Mouse (Mus musculus) cerebellum, postnatal 10 days (tissue): ENCODE measurements at regions not wholly inside any gene's neighbourhood (a gene's known extent, or its start where the extent isn't known, plus 50 kb on each side); places are given as distances from the start of the nearest gene placed in this dataset.

Experiments
- DNase-seq, 2 experiments: peaks; one replicate each; pipeline ENCODE4 v3.0.0; 2021; ENCODE audit warnings: mixed read lengths in 2 of 2

DNA sequence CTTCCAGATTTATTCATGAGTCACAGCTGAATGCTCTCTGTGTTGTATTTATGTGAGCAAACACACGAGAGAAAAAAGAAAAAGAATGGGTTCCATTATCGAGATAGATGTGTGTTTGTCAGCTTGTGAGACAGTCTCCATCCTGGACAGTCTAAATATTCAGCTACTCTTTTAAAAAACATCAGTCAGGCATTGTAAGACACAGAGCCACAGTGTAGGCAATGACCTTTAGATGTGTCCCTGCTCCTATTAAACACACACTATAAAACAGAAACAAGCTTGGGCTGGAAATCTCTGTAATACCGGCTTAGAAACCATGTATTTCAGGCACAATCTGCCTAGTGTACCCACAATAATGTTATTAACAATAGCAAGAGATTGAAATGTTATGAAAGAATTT lies 442.6 kb downstream of the Tox3 start:
- DNase-seq, result no peak

DNA sequence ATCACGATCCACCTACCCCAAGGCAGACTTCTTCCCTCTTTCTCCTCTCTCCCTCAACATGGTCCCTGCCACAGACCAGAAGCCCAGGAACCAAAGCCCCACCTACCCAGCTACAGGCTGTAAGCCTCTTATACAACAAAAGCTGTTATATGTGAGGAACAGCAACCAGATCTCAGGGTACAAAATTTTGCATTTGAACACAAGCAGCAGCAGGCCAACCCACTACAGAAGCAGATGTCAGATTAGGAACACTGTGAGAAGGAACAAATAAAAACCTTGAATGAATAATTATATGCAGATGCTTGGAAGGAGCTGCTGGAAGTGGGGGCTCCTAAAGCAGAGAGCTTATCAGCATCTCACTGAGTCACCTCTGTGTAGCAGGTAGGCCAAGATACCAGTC lies 444.8 kb downstream of the Tox3 start:
- DNase-seq, result no peak

DNA sequence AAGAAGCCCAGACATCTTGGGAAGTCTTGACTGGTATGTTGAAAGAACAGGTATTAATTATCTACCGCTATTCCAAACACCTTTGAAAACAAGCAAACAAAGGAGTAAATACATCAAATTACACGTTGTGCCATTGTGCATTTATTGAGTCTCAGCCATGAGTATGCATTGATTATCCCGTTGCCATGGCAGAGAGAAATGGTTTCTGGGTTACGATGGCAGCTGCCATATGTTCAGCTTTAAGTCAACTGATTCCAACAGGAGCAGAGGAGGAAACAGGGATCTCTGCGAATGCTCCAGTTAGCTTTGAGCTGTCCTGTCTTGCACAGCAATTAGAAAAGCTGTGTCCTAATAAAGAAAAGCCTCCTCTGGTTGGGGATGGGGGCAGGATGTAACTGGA lies 475.4 kb downstream of the Tox3 start:
- DNase-seq, result no peak

DNA sequence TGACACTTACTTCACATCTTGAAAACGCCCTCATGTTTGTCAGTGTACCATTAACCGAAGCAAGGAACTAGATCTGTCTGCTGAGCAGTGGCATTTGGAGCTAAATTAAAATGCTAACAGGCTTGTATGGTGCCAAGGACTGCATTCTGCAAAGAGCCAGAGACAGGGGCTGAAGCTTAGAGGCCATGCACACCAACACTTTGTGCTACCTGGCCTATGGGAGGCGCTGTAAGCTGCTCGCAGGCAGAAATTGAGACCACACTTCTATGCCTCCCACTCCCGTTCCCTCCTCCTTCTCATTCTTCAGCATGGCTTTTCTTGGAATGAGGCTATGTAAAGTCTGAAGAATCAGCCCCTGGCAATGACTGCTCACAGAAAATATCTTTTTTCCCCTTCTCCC lies 476.2 kb downstream of the Tox3 start:
- no peak for DNase-seq

DNA sequence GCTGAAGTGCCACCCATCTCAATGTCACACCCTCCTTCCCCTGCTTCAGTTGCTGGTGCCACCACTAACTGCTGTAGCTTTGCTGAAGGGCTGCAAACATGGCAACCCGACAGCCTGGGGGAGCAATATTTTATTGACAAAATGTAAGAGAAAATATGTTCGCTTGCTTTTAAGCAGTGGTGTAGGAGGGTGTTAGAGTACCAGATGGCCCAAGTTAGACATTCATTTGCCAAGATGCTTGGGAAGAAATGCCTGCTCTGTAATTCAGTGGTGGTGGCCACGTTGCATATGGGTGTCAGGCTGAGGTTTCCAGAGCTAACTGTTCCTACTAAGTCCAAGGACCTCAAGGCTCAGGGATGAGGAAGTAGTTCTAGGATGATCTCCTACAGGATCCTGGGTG lies 488.3 kb downstream of the Tox3 start:
- no peak for DNase-seq

DNA sequence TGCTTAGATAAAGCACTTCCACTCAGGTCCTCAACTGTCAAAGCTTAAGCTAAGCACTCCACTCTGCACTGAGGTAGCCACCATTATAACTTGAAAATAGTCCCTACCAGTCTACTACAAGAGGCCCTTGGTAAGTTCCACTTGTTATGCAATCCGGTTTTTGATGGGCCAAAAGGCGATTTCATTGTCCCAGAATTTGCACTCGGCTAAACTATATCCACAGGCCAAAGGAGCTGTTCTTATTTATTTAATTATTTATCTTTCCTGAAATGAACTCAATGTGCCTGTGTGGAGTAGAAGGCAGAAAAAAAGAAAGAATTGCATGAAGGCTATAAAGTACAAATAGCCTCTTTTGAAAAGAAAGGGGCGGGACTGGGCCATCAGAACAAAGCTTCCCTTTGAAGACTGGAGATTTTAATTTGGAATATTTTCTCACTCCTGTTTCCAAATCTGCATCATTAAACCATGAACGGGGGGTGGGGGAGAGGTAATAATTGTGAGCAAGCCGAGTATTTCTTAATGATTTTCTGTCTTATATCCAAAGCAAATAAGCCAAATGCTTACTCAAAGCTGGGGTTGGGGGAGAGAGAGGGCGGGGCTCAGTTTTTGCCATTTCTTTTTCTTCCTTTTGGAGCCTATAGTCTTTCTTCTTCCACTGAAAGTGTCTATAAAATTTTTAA lies 489.3 kb downstream of the Tox3 start:
- DNase-seq, result no peak

DNA sequence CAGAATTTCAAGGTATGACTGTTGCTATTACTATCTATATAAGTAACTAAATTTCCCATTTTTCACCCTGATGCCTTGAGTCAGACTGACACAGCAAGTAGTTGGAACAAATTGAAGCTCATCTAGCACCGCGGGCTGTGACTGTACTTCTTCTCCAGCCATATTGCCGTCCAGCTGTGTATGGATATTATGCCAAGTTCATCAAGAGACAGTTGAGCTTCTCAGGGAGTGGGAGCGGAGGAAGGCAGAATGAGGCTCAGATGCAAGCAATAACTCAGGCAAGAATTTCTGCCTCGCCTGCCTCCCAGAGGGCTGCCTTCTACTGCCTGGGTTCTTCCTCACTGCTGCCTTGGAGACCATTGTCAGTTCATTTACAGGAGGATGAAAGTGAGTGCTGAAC lies 492.6 kb downstream of the Tox3 start:
- peak; percentile 69 to 80 for DNase-seq

DNA sequence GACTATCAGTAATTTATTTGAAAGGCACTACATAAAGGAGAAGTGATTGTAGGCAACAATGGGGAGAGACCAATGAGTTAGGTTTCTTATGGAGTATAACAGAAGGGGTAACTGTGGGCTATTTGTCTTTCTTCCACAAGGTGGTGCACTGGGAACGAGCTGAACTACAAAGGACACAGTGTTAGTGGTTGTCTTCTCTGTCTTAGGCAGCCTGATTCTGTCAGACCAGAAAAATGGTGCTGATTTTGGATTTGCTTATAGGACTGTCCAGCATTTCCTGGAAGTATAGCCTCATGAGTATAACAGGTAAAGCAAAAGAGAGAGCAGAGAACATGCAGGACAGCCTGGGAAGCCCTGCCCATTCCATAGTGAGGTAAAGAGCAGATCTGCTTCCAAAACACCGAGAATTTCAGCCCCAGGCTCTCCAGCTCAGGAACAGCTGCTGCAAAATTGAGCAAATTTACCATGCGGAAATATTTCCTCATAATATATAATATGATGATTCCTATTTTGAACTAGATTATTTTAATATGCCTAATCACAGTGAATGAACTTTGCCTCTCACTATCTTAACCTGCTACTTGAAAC lies 497.8 kb downstream of the Tox3 start:
- DNase-seq, result peak; percentile 83 to 85

DNA sequence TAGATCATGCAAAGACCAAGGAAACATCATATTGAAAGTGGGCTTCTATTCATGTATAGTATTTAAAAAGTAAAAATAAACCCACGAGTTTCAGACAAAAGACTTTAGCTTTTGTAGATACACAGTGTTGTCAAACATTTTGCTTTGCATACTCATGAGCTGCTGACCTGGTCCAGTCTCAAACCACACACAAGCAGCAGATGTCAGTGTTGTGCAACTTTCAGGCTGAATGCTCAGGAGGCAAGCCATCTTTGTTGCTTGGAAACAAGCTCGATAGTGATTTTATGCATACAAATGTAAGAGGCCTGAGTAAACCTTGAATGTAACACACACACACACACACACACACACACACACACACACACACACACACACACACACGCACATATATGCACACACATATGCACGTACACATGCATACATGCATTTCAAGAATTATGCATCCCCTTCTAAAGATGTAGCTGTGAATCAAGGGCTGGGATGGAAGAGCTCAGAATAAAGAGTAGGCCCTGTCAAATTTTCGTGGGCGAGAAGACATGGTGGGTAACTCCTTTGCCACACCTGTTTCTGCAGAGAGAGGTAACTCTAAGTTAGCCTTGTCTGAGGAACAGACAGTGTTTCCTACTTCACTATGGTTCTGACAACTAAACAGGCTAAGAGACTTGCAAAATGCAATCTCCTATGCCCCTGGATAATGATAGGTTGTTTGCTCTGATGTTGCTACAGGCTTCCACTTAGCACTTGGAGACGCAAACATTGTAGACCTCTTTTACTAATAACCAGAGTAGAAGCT lies 498.5 kb downstream of the Tox3 start:
- DNase-seq, result peak; percentile 82

DNA sequence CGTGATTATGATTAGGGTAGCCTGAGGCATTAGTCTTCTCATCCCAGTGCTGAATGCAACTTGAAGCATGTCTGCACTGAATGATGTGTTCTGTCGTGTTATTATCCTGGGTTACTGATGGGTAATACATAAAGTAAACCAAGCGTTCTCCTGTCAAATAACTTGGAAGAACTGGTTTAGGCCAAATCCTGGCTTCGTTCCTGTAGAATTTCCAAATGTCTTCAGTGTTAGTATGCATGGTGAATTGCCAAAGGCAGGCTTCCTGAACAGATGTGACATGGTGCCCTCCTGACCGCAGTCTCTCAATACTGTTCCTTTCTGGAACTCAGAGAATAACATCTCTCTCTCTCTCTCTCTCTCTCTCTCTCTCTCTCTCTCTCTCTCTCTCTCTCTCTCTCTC lies 509.6 kb downstream of the Tox3 start:
- no peak for DNase-seq

DNA sequence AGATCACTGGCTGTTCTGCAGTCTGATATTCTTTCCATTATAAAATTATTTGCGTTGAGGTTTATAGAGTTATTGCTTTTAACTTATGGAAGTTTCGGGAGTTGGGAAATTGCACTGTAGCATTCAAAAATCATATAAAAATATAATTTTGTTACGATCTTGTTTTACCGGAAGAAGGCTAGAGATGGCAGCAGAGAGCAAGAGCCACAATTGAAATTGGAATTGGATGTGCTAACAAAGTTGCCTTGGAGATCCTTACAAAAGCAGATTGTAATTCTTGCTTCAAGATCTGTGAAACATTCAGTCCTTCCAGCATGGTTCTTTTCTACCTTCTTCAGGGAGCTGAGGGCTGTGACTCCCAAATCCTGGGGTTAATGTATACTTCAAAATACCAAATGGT lies 514.4 kb downstream of the Tox3 start:
- DNase-seq, result no peak

DNA sequence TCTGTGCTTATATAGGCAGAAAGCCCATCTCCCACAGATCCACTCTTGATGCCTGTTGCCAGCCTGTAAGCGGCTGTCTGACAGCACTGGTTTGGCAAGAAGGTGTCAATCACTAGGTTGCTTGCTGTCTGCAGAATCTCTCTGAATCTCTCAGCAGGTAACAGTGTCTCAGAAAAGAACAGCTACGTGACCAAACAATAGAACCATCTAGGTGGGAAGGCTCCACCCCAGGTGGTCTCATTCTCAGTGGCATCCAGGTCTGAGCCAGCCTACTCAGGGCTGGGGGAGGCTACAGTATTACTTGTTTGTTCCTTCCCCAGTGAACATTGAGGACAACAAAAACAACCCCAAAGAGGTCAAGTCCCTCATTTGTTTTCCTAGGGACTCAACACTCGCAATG lies 523.6 kb downstream of the Tox3 start:
- DNase-seq, result no peak

DNA sequence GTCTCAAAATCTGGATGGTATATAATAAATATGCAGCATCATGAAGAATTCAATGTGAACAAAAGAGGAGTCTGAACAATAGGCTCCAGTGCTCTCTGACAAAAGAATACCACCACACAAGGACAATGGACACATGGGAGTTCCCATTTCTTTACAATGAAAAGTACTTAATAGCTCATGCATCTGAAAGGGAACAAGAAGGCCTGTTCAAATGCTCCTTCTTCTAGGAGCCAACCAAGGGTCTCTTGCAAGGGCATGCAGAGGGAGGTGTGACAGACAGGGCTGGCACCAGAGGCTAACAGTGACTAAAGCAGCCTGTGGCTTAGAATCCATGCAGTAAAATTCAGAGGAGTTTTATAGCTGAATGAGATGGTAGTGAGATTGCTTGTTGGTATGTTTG lies 524.5 kb downstream of the Tox3 start:
- DNase-seq, result no peak

DNA sequence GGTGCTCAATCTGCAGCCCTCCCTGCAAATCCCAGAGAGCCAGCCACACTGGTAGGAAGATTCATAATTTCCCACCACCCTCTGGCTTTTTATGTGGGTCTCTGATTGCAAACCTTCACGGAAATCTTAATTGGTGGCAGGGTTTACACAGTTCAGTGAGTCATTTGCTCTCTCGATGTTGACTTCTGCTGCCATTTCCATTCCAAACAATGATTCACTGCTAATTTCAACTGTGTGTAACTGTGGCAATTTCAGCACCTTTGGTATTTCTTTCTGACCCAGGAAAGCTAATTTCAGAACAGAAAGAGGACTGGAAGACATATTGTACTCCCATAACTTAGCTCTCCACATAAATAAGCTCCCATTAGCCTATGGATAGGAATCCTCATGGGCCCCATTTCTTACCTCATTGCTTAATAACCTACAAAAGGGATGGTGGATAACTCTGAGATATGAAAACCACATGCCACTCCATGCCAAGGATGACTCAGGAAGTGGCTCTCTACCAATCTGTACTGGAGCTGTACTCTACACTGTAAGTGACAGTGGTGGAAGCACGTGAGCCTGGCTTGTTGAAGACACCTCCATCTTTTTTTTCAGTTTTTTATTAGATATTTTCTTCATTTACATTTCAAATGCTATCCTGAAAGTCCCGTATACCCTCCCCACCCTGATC lies 536.0 kb downstream of the Tox3 start:
- DNase-seq, result no peak

DNA sequence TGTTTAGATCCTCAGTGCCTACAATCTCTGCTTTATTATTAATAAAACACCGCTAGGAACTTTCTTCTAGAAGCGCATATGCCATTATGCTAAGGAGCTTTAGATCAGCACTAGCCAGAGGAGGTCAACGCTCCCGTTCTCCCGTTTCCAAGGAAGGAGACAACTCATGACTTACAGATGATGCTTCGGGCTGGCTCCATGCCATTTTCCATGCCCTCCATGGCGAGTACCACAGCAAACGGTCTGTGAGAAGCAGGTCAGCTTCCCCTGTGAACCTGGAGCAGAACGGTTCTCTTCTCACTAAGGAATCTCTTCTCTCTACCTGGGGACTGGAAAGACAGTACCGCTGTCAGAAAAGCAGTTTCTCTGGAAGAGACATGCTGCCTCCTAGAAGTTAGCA lies 559.8 kb downstream of the Tox3 start:
- peak; percentile 50 to 52 for DNase-seq

DNA sequence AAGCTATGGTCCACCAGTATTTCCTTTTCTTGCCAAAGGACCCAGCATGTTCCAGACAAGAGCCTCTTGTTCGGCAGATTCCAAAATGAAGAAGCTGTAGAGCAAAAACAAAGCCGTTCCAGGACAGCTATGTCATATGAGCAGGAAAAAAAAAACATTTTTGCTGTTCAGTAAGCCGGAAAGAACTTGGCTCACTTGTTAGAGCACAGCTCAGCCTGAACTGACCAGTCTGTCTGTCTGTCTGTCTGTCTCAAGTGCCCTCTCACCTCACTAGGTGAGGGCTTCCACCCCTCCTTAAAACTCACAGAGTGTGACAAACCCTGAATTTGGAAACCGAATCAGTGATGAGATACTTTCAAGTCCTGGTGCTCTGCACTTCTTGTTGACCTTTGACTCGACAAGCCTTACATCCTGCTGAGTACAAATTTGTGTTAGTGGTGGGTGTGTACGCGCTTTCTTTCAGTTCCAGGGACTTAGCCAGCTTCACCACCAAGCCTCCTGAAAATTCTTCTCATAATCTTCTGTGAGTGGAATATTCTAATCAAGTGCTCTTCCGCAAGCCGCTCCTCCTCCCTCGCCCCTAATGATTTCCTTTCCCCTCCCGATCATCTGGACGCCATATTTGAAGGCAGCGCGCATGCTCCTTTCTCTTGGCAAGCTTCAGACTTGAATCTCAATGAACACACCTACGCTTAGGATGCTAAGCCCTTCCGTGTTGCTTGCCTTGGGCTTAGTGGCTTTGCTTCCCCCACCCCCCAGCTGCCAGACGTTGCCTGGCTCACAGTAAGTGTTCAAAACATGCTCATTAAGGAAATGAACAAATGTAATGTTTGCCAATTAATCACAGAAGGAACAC lies 560.9 kb downstream of the Tox3 start:
- peak; percentile 55 to 62 for DNase-seq

DNA sequence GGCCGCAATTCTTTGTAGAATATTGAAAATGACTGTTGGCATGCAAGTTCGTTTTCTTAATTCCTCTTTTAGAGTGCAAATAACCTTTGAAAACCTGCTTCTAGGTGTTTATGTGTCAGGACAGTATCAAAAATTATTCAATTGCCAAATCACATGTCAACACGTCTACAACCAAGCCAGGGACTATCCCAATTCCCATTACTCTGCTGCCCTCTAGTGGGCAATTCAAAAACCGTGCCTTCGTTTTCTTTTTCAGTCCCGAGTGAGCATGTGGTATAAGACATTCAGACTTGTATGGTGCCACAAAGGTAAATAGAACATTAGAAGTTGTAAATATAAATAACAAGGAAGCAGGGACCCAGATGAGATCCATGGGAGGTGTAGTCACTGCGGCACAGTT lies 563.1 kb downstream of the Tox3 start:
- peak; percentile 88 to 95 for DNase-seq

DNA sequence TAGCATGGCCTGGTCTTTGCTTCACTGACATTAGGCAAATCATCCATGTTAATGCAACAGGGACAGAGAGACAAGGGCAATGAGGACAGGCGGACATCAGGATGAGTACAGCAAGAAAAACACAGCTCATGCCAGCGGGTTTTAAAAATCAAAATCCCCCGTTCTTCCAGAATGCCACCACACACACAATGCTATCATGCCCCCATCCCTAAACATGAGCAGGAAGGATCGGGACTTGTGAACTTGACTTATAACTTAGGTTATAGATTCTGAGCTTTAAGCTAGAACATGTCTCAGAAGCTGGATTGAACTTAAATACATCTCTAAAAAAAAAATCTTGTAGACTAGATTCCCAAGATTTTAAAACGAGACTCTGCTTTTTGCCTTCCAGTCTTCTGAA lies 564.8 kb downstream of the Tox3 start:
- DNase-seq, result no peak

DNA sequence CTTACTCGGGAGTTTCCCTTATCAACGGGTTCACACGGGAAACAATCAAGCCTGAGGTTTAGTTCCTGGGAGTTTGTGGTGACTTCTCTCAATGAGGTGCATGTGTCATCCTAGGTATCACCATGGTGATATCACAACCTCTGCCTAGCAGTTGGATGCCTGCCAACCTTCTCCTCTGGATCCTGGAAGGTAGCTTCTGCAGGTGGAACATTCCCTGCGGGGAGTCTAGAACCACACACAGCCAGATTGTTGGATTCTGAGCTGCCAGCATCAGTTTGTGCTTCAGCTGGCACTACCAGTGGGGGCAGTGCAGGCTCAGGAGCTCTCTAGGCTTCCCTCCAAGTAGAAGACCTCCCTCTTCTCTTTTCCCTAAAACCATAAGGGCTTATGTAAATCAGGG lies 581.8 kb downstream of the Tox3 start:
- peak; percentile 67 to 70 for DNase-seq

DNA sequence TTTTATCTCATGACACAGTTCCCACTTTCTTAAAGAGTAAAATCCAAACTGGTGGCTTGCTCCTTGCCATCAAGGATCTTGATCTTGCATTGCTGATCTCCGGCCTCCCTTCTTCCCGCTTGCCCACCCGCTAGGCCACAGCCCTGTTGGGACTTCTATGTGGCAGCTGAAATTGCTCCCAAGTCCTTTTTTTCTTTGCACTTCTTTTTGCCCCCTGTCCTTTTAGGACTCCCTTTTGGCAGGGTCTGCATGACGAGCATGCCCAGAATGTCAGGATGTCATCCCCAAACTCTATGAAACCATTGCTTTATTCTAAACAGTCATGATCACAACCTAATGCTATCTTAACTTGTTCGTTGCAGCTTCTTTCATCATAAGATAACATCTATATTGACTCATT lies 588.6 kb downstream of the Tox3 start:
- DNase-seq, result no peak

DNA sequence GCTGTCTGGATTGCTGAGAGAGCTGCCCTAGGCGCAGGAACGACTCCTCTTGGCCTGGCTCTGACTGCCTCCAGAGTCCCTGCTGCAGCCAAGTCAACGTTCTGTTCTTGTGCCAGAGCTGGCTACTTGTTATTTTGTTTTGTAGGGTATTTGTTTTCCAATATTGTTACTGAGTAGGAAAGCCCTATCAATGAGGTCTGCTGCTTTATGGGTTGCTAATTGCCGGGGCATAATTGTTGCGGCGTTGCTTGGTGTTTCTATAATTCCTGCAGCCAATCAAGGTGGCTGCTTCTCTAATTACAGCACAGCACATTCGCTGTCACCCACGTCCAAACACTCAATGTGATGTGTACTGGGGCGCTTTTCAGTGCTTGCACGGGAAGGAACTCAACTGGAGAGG lies 589.4 kb downstream of the Tox3 start:
- DNase-seq, result peak in 1 of 2 experiments; percentile 51

DNA sequence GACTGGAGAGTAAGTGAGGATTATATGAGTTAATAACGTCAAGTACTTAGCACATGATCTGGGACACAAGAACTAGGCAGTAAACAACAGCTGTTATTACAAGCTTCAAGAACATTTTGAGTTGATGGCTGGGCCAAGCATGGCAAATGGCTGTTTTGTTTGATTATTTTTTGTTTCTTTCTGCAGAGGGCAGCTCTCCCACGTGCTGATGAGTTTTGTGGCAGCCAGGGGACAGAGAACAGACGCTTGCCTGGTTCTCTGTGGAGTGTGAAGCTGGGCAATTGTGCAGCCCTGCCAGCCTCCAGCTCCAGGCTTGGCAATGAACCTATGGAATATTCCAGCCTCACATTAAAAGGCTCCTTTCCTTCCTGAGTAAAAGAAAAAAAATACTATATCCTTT lies 592.2 kb downstream of the Tox3 start:
- peak; percentile 68 to 71 for DNase-seq

DNA sequence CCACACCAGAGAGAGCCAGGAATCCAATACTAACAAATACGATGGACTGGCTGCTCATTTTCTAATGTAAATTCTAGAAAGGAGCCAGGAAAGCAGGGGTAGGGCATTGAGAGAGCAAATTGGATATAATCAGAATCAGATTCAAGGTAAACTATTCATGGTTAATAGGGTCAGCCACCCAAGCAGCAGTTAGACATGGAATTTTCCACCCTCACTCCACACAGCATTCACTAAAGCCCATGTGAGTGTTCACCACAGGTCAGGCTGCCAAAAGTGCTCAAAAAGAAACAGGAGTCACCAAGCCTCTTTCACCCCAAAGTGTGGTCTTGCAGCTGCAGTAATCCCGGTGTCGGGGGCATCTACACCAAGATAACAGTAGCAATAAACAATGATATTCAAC lies 596.9 kb downstream of the Tox3 start:
- no peak for DNase-seq
